Comparison of ENCODE assay signal across 26 mouse cellular contexts in genomic region chr9:96592670-96593600, GRCm38 (mm10).
"Had no signal": no experiment of that assay in that cellular context is flagged by ENCODE, and none has a peak within 500 bp of the region (broad histone marks: within the 10 kb centered on the region; RNA-seq: fewer than 3 reads in every experiment).

No protein-coding gene starts in this region.

- H3K4me1 ChIP-seq: limb, embryonic 10.5 days; limb, embryonic 13.5 days; liver, embryonic 12.5 days; liver, embryonic 15.5 days; midbrain, embryonic 10.5 days; midbrain, embryonic 13.5 days; neural tube, embryonic 13.5 days had no signal

- H3K27ac ChIP-seq: layer of hippocampus, adult 2 months; limb, embryonic 10.5 days; limb, embryonic 13.5 days; liver, embryonic 12.5 days; liver, embryonic 15.5 days; lung, embryonic 15.5 days; midbrain, embryonic 10.5 days; midbrain, embryonic 13.5 days; neural tube, embryonic 13.5 days had no signal

- H3K4me2 ChIP-seq: limb, embryonic 13.5 days; liver, embryonic 12.5 days; liver, embryonic 15.5 days; lung, embryonic 15.5 days; midbrain, embryonic 13.5 days; neural tube, embryonic 13.5 days had no signal

- DNase-seq: kidney, adult 11 months; kidney, adult 8-10 months; kidney, postnatal 14 days; kidney, postnatal 4 days; liver; lung, adult 18-20 months; lung, postnatal 10 days; lung, postnatal 36 days; right cerebral cortex, adult 18-20 months; right cerebral cortex, postnatal 14 days; right cerebral cortex, postnatal 4 days; spleen, adult 18-20 months; thymus, adult 2 months; thymus, postnatal 14 days had no signal

- H3K9me3 ChIP-seq: limb, embryonic 10.5 days; limb, embryonic 13.5 days; liver, embryonic 12.5 days; liver, embryonic 15.5 days; lung, embryonic 15.5 days; megakaryocyte, embryonic 14.5 days; midbrain, embryonic 10.5 days; midbrain, embryonic 13.5 days; neural tube, embryonic 13.5 days had no signal

- H3K27me3 ChIP-seq: limb, embryonic 13.5 days; liver, embryonic 12.5 days; liver, embryonic 15.5 days; lung, embryonic 15.5 days; megakaryocyte, embryonic 14.5 days; midbrain, embryonic 13.5 days; neural tube, embryonic 13.5 days had no signal

- ATAC-seq: liver, embryonic 12.5 days; midbrain, embryonic 13.5 days; midbrain, embryonic 16.5 days had no signal

- H3K9ac ChIP-seq: limb, embryonic 13.5 days; liver, embryonic 12.5 days; liver, embryonic 15.5 days; lung, embryonic 15.5 days; midbrain, embryonic 13.5 days; neural tube, embryonic 13.5 days had no signal

- H3K4me3 ChIP-seq: layer of hippocampus, adult 2 months; limb, embryonic 10.5 days; limb, embryonic 13.5 days; liver, embryonic 12.5 days; liver, embryonic 15.5 days; lung, embryonic 15.5 days; megakaryocyte, embryonic 14.5 days; midbrain, embryonic 10.5 days; midbrain, embryonic 13.5 days; myocyte; neural tube, embryonic 13.5 days had no signal

- H3K36me3 ChIP-seq: liver, embryonic 15.5 days had no signal
